Mouse (Mus musculus) frontal cortex, adult 2 months (tissue): Measurements from ENCODE around the gene Tfeb. TPM values are rescaled to one million over a fixed set of nuclear protein-coding genes. Genes with fewer than 3 reads are reported as not detected.

Experiments used
- DNase-seq, 2 experiments: peaks; one replicate each; pipeline ENCODE4 v3.0.0; 2022; ENCODE audit warnings: low spot score in 1 of 2; ENCODE audit errors: extremely low spot score in 1 of 2
- polyA plus RNA-seq: library from polyadenylated mRNA; depleted of rRNA; stranded (reverse); fragments of >200 nt; gene quantifications from 2 replicates; pipeline ENCODE4 v1.2.3, GENCODE M21; 2012

The Tfeb gene
- polyA plus RNA-seq, 1 experiment: 9.5 TPM

GRCm38 (mm10) chr17:47783445-47784223 is 46.8 kb downstream of the Tfeb start:
- DNase-seq: no peak

- DNase-seq: no peak
These were observed 47.6 kb downstream of the Tfeb start for GRCm38 (mm10) chr17:47784411-47784810.

- DNase-seq: no peak
These were observed 50.8 kb downstream of the Tfeb start for GRCm38 (mm10) chr17:47787632-47788031.

GRCm38 (mm10) chr17:47788306-47788705 is 51.5 kb downstream of the Tfeb start:
- no peak for DNase-seq

- no peak for DNase-seq
These were observed 52.2 kb downstream of the Tfeb start for GRCm38 (mm10) chr17:47788996-47789395.

GRCm38 (mm10) chr17:47792098-47792863 is 55.5 kb downstream of the Tfeb start:
- peak; percentile 39 to 67 for DNase-seq

- peak; percentile 50 to 91 for DNase-seq
These were observed 56.5 kb downstream of the Tfeb start for GRCm38 (mm10) chr17:47793377-47793776.

GRCm38 (mm10) chr17:47795446-47795845 is 58.6 kb downstream of the Tfeb start:
- DNase-seq: peak in 1 of 2 experiments; percentile 43

GRCm38 (mm10) chr17:47796156-47796816 is 59.5 kb downstream of the Tfeb start:
- DNase-seq: no peak

GRCm38 (mm10) chr17:47796968-47797367 is 60.1 kb downstream of the Tfeb start:
- no peak for DNase-seq

- DNase-seq: no peak
These were observed 60.6 kb downstream of the Tfeb start for GRCm38 (mm10) chr17:47797383-47797782.

GRCm38 (mm10) chr17:47802806-47803205 is 66.0 kb downstream of the Tfeb start:
- DNase-seq: no peak

GRCm38 (mm10) chr17:47803662-47804061 is 66.8 kb downstream of the Tfeb start:
- DNase-seq: no peak

- no peak for DNase-seq
These were observed 68.4 kb downstream of the Tfeb start for GRCm38 (mm10) chr17:47805047-47805835.

- peak in 1 of 2 experiments; percentile 53 for DNase-seq
These were observed 69.4 kb downstream of the Tfeb start for GRCm38 (mm10) chr17:47806230-47806629.

- no peak for DNase-seq
These were observed 74.5 kb downstream of the Tfeb start for GRCm38 (mm10) chr17:47811265-47811800.

- DNase-seq: no peak
These were observed 75.4 kb downstream of the Tfeb start for GRCm38 (mm10) chr17:47812200-47812599.

GRCm38 (mm10) chr17:47813616-47814015 is 76.8 kb downstream of the Tfeb start:
- DNase-seq: no peak

- no peak for DNase-seq
These were observed 77.7 kb downstream of the Tfeb start for GRCm38 (mm10) chr17:47814496-47814895.

GRCm38 (mm10) chr17:47815446-47815845 is 78.6 kb downstream of the Tfeb start:
- DNase-seq: no peak
